Mouse (Mus musculus) mature B cell (primary cell): ENCODE data around the gene Mis18a.

Experiments
- in situ Hi-C: fragments of 300-500 bp; cut with MboI; formaldehyde crosslinking; loops from 2 replicates; pipeline ENCODE4 v1.14.3; 2019

Gene Mis18a

GRCm38 (mm10) chr16:90704161-90704825, 22.9 kb downstream of the Mis18a start:
- in situ Hi-C loops = no loop called here

- in situ Hi-C loops = no loop called here
Measured at GRCm38 (mm10) chr16:90703646-90704045, 23.6 kb downstream of the Mis18a start.

- in situ Hi-C loops = no loop called here
Measured at GRCm38 (mm10) chr16:90701541-90701940, 25.7 kb downstream of the Mis18a start.

GRCm38 (mm10) chr16:90699390-90699789, 27.8 kb downstream of the Mis18a start:
- in situ Hi-C loops = no loop called here

GRCm38 (mm10) chr16:90696306-90696705, 30.9 kb downstream of the Mis18a start:
- in situ Hi-C loops = no loop called here

- in situ Hi-C loops = no loop called here
Measured at GRCm38 (mm10) chr16:90695121-90695520, 32.1 kb downstream of the Mis18a start.

- in situ Hi-C loops = no loop called here
Measured at GRCm38 (mm10) chr16:90694719-90695118, 32.5 kb downstream of the Mis18a start.

GRCm38 (mm10) chr16:90693625-90694024, 33.6 kb downstream of the Mis18a start:
- in situ Hi-C loops = no loop called here

GRCm38 (mm10) chr16:90692704-90693385, 34.4 kb downstream of the Mis18a start:
- in situ Hi-C loops = no loop called here

- in situ Hi-C loops = no loop called here
Measured at GRCm38 (mm10) chr16:90687687-90688263, 39.4 kb downstream of the Mis18a start.

GRCm38 (mm10) chr16:90687011-90687410, 40.2 kb downstream of the Mis18a start:
- in situ Hi-C loops = no loop called here

- in situ Hi-C loops = no loop called here
Measured at GRCm38 (mm10) chr16:90684092-90684491, 43.1 kb downstream of the Mis18a start.

GRCm38 (mm10) chr16:90679984-90680383, 47.2 kb downstream of the Mis18a start:
- in situ Hi-C loops = no loop called here

GRCm38 (mm10) chr16:90678820-90679219, 48.4 kb downstream of the Mis18a start:
- in situ Hi-C loops = no loop called here

GRCm38 (mm10) chr16:90676920-90677574, 50.2 kb downstream of the Mis18a start:
- in situ Hi-C loops = no loop called here

GRCm38 (mm10) chr16:90674651-90675050, 52.6 kb downstream of the Mis18a start:
- in situ Hi-C loops = no loop called here

GRCm38 (mm10) chr16:90673507-90674354, 53.5 kb downstream of the Mis18a start:
- in situ Hi-C loops = no loop called here
